Mouse (Mus musculus) lung, postnatal 4 days (tissue): Measurements from ENCODE around the gene Kif24.

ENCODE experiments used
- DNase-seq, 2 experiments: peaks; one replicate each; pipeline ENCODE4 v3.0.0; 2021

Kif24 gene

GRCm38 (mm10) chr4:41340912-41341550 lies 123.7 kb downstream of the Kif24 start:
- no peak for DNase-seq
